Comparison of ENCODE assay signal across 9 mouse cellular contexts in the genomic region with DNA sequence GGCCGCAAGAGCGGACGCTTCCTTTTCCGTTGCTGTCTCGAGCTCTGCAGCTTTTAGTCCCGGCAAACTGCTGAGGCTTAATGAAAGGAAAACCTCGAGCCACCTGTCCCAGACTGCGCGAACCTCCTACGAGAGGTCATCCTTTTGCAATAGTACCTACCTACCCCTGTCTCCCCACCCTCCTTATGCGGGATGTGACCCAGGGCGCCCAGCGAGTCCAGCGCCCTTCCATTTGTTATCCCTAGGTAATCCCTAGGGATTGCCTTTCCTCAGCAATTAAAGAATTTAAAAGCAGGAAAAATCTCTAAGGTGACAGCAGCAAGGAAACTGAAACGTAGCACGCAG. TPM values are rescaled to one million over a fixed set of nuclear protein-coding genes. Genes with fewer than 3 reads are reported as not detected.
A peak's percentile ranks its signal among the peaks of the same experiment; 100 is the strongest.
DNase-seq lines count a peak whose midpoint lies in the region; ATAC-seq and TF ChIP-seq lines count a peak whose summit lies in the region.
"Had no signal": no experiment of that assay in that cellular context is flagged by ENCODE, and none has a peak within 500 bp of the region (broad histone marks: within the 10 kb centered on the region; RNA-seq: fewer than 3 reads in every experiment).

No protein-coding gene starts in this region.

- no peaks in the 10 kb centered on the region for H3K27me3 ChIP-seq in heart, embryonic 12.5 days (replicated peaks)
- no peaks in the 10 kb centered on the region for H3K27me3 ChIP-seq in hindbrain, embryonic 12.5 days
- H3K27me3 ChIP-seq: CH12.LX had no signal

- in situ Hi-C loops in ES-E14 (cut with MboI; ENCODE audit: low sequenced_read_pairs in 2 of 2, unreplicated experiment in 2 of 2) = no loop called here

- H3K9me3 ChIP-seq in heart, embryonic 12.5 days (replicated peaks) = peaks cover 5% of the 10 kb centered on the region; the same call in 1 of the 2 replicates
- H3K9me3 ChIP-seq in ES-E14 (ENCODE audit: control insufficient read depth, insufficient read depth, low read depth, low read length) = no peaks in the 10 kb centered on the region
- peaks cover 15% of the 10 kb centered on the region for H3K9me3 ChIP-seq in hindbrain, embryonic 12.5 days (replicated peaks)

- peak overlapping the region; percentile 70 for H3K27ac ChIP-seq in heart, embryonic 12.5 days (ENCODE audit: poor library complexity, severe bottlenecking)
- H3K27ac ChIP-seq in ES-E14 (ENCODE audit: insufficient read depth, low read depth, low read length, poor library complexity, severe bottlenecking) = no peak overlapping the region
- H3K27ac ChIP-seq in hindbrain, embryonic 12.5 days = peak overlapping the region; percentile 89

- peak overlapping the region; percentile 61 for H3K4me3 ChIP-seq in heart, embryonic 12.5 days
- H3K4me3 ChIP-seq in ES-E14 (ENCODE audit: insufficient read depth in 1 of 2, low read depth in 1 of 2, low read length in 2 of 2, poor library complexity in 1 of 2, severe bottlenecking in 1 of 2) = peak overlapping the region; percentile 58 to 64
- peak overlapping the region; percentile 40 for H3K4me3 ChIP-seq in hindbrain, embryonic 12.5 days

- no peak for ATAC-seq in heart, embryonic 12.5 days (ENCODE audit: insufficient number of reproducible peaks, low FRiP score)
- peak; percentile 88; the same call in 1 of the 2 replicates for ATAC-seq in hindbrain, embryonic 12.5 days (ENCODE audit: low FRiP score)
- ATAC-seq in megakaryocyte-erythroid progenitor cell, adult 5-6 weeks (replicated peaks; ENCODE audit: low FRiP score, low TSS enrichment, poor library complexity, severe bottlenecking) = peak; percentile 48; the same call in 1 of the 2 replicates

- peaks cover 26% of the 10 kb centered on the region for H3K36me3 ChIP-seq in heart, embryonic 12.5 days
- no peaks in the 10 kb centered on the region; the same call in 1 of the 2 replicates for H3K36me3 ChIP-seq in ES-E14 (ENCODE audit: control insufficient read depth, insufficient read depth, low read length, poor library complexity, severe bottlenecking)
- H3K36me3 ChIP-seq in hindbrain, embryonic 12.5 days = peaks cover 26% of the 10 kb centered on the region

- H3K9ac ChIP-seq in heart, embryonic 12.5 days = peak overlapping the region; percentile 82
- H3K9ac ChIP-seq in ES-E14 (ENCODE audit: insufficient read depth, low read depth, low read length, poor library complexity, severe bottlenecking) = peak overlapping the region; percentile 82
- H3K9ac ChIP-seq in hindbrain, embryonic 12.5 days = peak overlapping the region; percentile 71

- no peak for DNase-seq in heart, adult 11 months
- no peak for DNase-seq in ES-E14 (ENCODE audit: low read depth, low spot score)
- no peak for DNase-seq in adrenal gland, adult 18-20 months (ENCODE audit: low spot score in 2 of 2)
- no peak for DNase-seq in thymus, postnatal 36 days
- no peak for DNase-seq in ovary, postnatal 36 days (ENCODE audit: low spot score)

- peaks cover 13% of the 10 kb centered on the region; the same call in 1 of the 2 replicates for H3K4me1 ChIP-seq in heart, embryonic 12.5 days (replicated peaks)
- H3K4me1 ChIP-seq in ES-E14 (ENCODE audit: control insufficient read depth in 2 of 2, insufficient read depth in 2 of 2, low read length in 2 of 2, poor library complexity in 1 of 2) = peaks cover 0 to 6% of the 10 kb centered on the region in 2 experiments; a peak in 1 of 4 replicates
- H3K4me1 ChIP-seq in hindbrain, embryonic 12.5 days = peaks cover 7% of the 10 kb centered on the region; the same call in 1 of the 2 replicates

- peak overlapping the region; percentile 97 for H3K4me2 ChIP-seq in heart, embryonic 12.5 days
- H3K4me2 ChIP-seq in hindbrain, embryonic 12.5 days (replicated peaks) = peak overlapping the region; percentile 62

- 1% methylated on average over 16 of the region's 16 CpGs for WGBS in heart, embryonic 12.5 days
- 1% methylated on average over 16 of the region's 16 CpGs for WGBS in hindbrain, embryonic 12.5 days

TF ChIP-seq in ES-E14, 5 proteins besides CTCF, POLR2A, EP300 and RAD21:
- TF ChIP-seq MAFK (IDR thresholded peaks at IDR 0.05; ENCODE audit: insufficient read depth, low read depth, low read length) (no peak), ZC3H11A (IDR thresholded peaks at IDR 0.05; ENCODE audit: borderline replicate concordance, low read depth, low read length) (peak; percentile 9; the same call in 1 of the 2 replicates), HCFC1 (IDR thresholded peaks at IDR 0.05; ENCODE audit: borderline replicate concordance, insufficient read depth, low read length) (0 out of 2 replicates have a peak, but pooled peaks have one; percentile 6), ZNF384 (IDR thresholded peaks at IDR 0.05; ENCODE audit: low read depth, low read length) (no peak), CHD2 (IDR thresholded peaks at IDR 0.05; ENCODE audit: low read depth, low read length) (no peak)

RNA-seq across cellular contexts. Expression of a gene that starts 0.3 kb away (rescaled TPM):
- 10.4 and 12.0 TPM in 2 replicates for polyA plus RNA-seq in heart, embryonic 12.5 days (2016; fragmentation: Nextera tagmentation; extraction: Ambion mirVana)
- 13.3 and 19.2 TPM in 2 replicates for total RNA-seq in ES-E14 (2012; rRNA removed)
- polyA plus RNA-seq in hindbrain, embryonic 12.5 days (2016; fragmentation: Nextera tagmentation; extraction: Ambion mirVana) = 17.7 and 18.9 TPM in 2 replicates
- 0.94 and 3.2 TPM in 2 replicates for total RNA-seq in megakaryocyte-erythroid progenitor cell, adult 5-6 weeks (2014; fragmentation: Nextera tagmentation)
- total RNA-seq in megakaryocyte-erythroid progenitor cell, adult 5-6 weeks (2017) = 1.9 and 5.8 TPM in 2 replicates
- total RNA-seq in adrenal gland, adult 18-20 months (2021) = 1 to 10 TPM; 2.4 to 3.1 TPM

RNA-seq across cellular contexts. Expression of a gene that starts 15.0 kb away (rescaled TPM):
- polyA plus RNA-seq in heart, embryonic 12.5 days (2016; fragmentation: Nextera tagmentation; extraction: Ambion mirVana) = 11.9 and 12.2 TPM in 2 replicates
- total RNA-seq in ES-E14 (2012; rRNA removed) = 10.3 and 13.6 TPM in 2 replicates
- polyA plus RNA-seq in hindbrain, embryonic 12.5 days (2016; fragmentation: Nextera tagmentation; extraction: Ambion mirVana) = 26.6 TPM in 2 replicates
- 12.3 and 14.0 TPM in 2 replicates for total RNA-seq in megakaryocyte-erythroid progenitor cell, adult 5-6 weeks (2014; fragmentation: Nextera tagmentation)
- 7.8 TPM in 2 replicates for total RNA-seq in megakaryocyte-erythroid progenitor cell, adult 5-6 weeks (2017)
- total RNA-seq in adrenal gland, adult 18-20 months (2021) = 10 to 100 TPM in 1 of 2 experiments, 1 to 10 TPM in 1; 9.2 to 10.1 TPM

RNA-seq across cellular contexts. Expression of a gene that starts 30.9 kb away (rescaled TPM):
- 22.9 and 23.1 TPM in 2 replicates for polyA plus RNA-seq in heart, embryonic 12.5 days (2016; fragmentation: Nextera tagmentation; extraction: Ambion mirVana)
- 53.9 and 65.9 TPM in 2 replicates for total RNA-seq in ES-E14 (2012; rRNA removed)
- polyA plus RNA-seq in hindbrain, embryonic 12.5 days (2016; fragmentation: Nextera tagmentation; extraction: Ambion mirVana) = 33.7 and 34.8 TPM in 2 replicates
- 26.7 and 30.6 TPM in 2 replicates for total RNA-seq in megakaryocyte-erythroid progenitor cell, adult 5-6 weeks (2014; fragmentation: Nextera tagmentation)
- total RNA-seq in megakaryocyte-erythroid progenitor cell, adult 5-6 weeks (2017) = 38.0 and 38.1 TPM in 2 replicates
- 10 to 100 TPM; 20.0 to 27.6 TPM for total RNA-seq in adrenal gland, adult 18-20 months (2021)
